16 mouse cellular contexts compared by ENCODE assay signal in the genomic region with DNA sequence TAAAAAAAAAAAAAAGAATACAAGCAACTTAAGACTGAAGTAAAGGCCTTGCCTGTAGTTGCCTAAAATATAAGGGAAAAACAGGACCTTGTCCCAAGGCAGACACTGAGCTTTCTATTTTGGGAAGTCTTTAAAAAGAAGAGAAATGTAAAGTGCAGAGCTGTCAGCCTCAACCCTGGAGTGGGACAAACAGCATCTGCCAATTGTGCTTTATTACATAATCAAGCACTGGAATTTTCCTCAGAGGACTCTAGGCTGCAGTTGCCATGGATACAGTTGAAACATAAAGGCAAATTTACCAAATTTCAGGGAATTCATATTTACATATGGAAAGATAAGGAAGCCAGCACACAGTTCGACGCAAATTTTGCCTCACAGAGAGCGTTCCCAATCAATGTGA.
DNase-seq lines count a peak whose midpoint lies in the region; ATAC-seq and TF ChIP-seq lines count a peak whose summit lies in the region.
"Had no signal": no experiment of that assay in that cellular context is flagged by ENCODE, and none has a peak within 500 bp of the region (broad histone marks: within the 10 kb centered on the region; RNA-seq: fewer than 3 reads in every experiment).

No protein-coding gene starts in this region.

- no peak for ATAC-seq in hindbrain, postnatal 0 days
- ATAC-seq in midbrain, postnatal 0 days (ENCODE audit: low FRiP score) = no peak
- ATAC-seq: CD4-positive, CD25-positive, alpha-beta regulatory T cell, adult 4 months had no signal

- no peak overlapping the region for H3K9ac ChIP-seq in hindbrain, postnatal 0 days (replicated peaks; ENCODE audit: low read length)
- no peak overlapping the region for H3K9ac ChIP-seq in midbrain, postnatal 0 days (replicated peaks; ENCODE audit: low read length, poor library complexity, severe bottlenecking)
- H3K9ac ChIP-seq: kidney, embryonic 15.5 days; liver, embryonic 13.5 days had no signal

- no peak overlapping the region for H3K4me3 ChIP-seq in hindbrain, postnatal 0 days (ENCODE audit: low read length)
- no peak overlapping the region for H3K4me3 ChIP-seq in hindbrain, embryonic 10.5 days
- H3K4me3 ChIP-seq in midbrain, postnatal 0 days (ENCODE audit: low read depth, low read length) = no peak overlapping the region
- H3K4me3 ChIP-seq in midbrain, embryonic 10.5 days = no peak overlapping the region
- no peak overlapping the region for H3K4me3 ChIP-seq in thymus, adult 2 months (ENCODE audit: control insufficient read depth, insufficient read depth, low read length)
- H3K4me3 ChIP-seq: kidney, embryonic 15.5 days; liver, embryonic 13.5 days had no signal

- no peaks in the 10 kb centered on the region for H3K4me1 ChIP-seq in hindbrain, postnatal 0 days (ENCODE audit: insufficient read depth, low read length)
- no peaks in the 10 kb centered on the region for H3K4me1 ChIP-seq in hindbrain, embryonic 10.5 days (replicated peaks)
- no peaks in the 10 kb centered on the region for H3K4me1 ChIP-seq in midbrain, postnatal 0 days (ENCODE audit: insufficient read depth, low read length)
- H3K4me1 ChIP-seq in midbrain, embryonic 10.5 days = no peaks in the 10 kb centered on the region
- no peaks in the 10 kb centered on the region for H3K4me1 ChIP-seq in thymus, adult 2 months (replicated peaks; ENCODE audit: control insufficient read depth, insufficient read depth, low read length)
- H3K4me1 ChIP-seq: kidney, embryonic 15.5 days; liver, embryonic 13.5 days had no signal

- H3K36me3 ChIP-seq in hindbrain, postnatal 0 days (ENCODE audit: insufficient read depth, low read length) = no peaks in the 10 kb centered on the region
- H3K36me3 ChIP-seq in hindbrain, embryonic 10.5 days = no peaks in the 10 kb centered on the region
- H3K36me3 ChIP-seq in midbrain, postnatal 0 days (ENCODE audit: insufficient read depth, low read length) = no peaks in the 10 kb centered on the region
- H3K36me3 ChIP-seq in midbrain, embryonic 10.5 days = no peaks in the 10 kb centered on the region
- no peaks in the 10 kb centered on the region for H3K36me3 ChIP-seq in thymus, adult 2 months (ENCODE audit: control insufficient read depth, insufficient read depth, low read length)
- H3K36me3 ChIP-seq: kidney, embryonic 15.5 days; liver, embryonic 13.5 days had no signal

- no peak for TF ChIP-seq CTCF in hindbrain, postnatal 0 days (IDR thresholded peaks at IDR 0.05; ENCODE audit: low read depth)
- no peak for TF ChIP-seq CTCF in midbrain, postnatal 0 days (IDR thresholded peaks at IDR 0.05)
- TF ChIP-seq CTCF in thymus, adult 2 months (IDR thresholded peaks at IDR 0.05; ENCODE audit: borderline replicate concordance, control insufficient read depth, extremely low read depth, insufficient read depth, low read length, poor library complexity) = no peak

- no peak for TF ChIP-seq POLR2A in thymus, adult 2 months (IDR thresholded peaks at IDR 0.05; ENCODE audit: control insufficient read depth, extremely low read depth, insufficient read depth, low read length, poor library complexity)

- H3K4me2 ChIP-seq in hindbrain, postnatal 0 days (ENCODE audit: low read depth, low read length) = no peak overlapping the region
- no peak overlapping the region for H3K4me2 ChIP-seq in midbrain, postnatal 0 days (ENCODE audit: low read depth, low read length, poor library complexity, severe bottlenecking)
- H3K4me2 ChIP-seq: kidney, embryonic 15.5 days; liver, embryonic 13.5 days had no signal

- H3K27ac ChIP-seq in hindbrain, postnatal 0 days = no peak overlapping the region
- H3K27ac ChIP-seq in hindbrain, embryonic 10.5 days = no peak overlapping the region
- no peak overlapping the region for H3K27ac ChIP-seq in midbrain, postnatal 0 days (ENCODE audit: low read depth, low read length)
- H3K27ac ChIP-seq in midbrain, embryonic 10.5 days (replicated peaks) = no peak overlapping the region
- no peak overlapping the region for H3K27ac ChIP-seq in thymus, adult 2 months (ENCODE audit: control insufficient read depth, insufficient read depth, low read length)
- H3K27ac ChIP-seq: kidney, embryonic 15.5 days; liver, embryonic 13.5 days had no signal

- peak; percentile 17 for DNase-seq in hindbrain, postnatal 0 days (ENCODE audit: low spot score)
- no peak for DNase-seq in hindbrain, embryonic 10.5 days (ENCODE audit: low spot score)
- DNase-seq in midbrain, postnatal 0 days (ENCODE audit: low spot score) = peak; percentile 17
- no peak for DNase-seq in midbrain, embryonic 10.5 days (ENCODE audit: low spot score)
- peak; percentile 38 to 48 for DNase-seq in left cerebral cortex, adult 18-20 months (ENCODE audit: low spot score in 2 of 2)
- peak; percentile 20 to 58 for DNase-seq in right cerebral cortex, postnatal 36 days (ENCODE audit: low spot score in 2 of 2)
- DNase-seq in gastrocnemius, postnatal 25 days = no peak
- no peak for DNase-seq in thymus, adult 2 months
- DNase-seq: adrenal gland, postnatal 36 days; cerebellum, adult 11-12 months; heart, adult 18-20 months; heart, postnatal 10 days; liver, embryonic 13.5 days; thymus, postnatal 25 days had no signal

- 75% methylated on average over 3 of the region's 3 CpGs for WGBS in hindbrain, postnatal 0 days
- 92% methylated on average over 3 of the region's 3 CpGs for WGBS in hindbrain, embryonic 10.5 days
- WGBS in midbrain, postnatal 0 days = 62% methylated on average over 3 of the region's 3 CpGs
- WGBS in midbrain, embryonic 10.5 days = 92% methylated on average over 3 of the region's 3 CpGs
- 95% methylated on average over 3 of the region's 3 CpGs for WGBS in thymus, adult 2 months

- no peaks in the 10 kb centered on the region for H3K27me3 ChIP-seq in hindbrain, postnatal 0 days (ENCODE audit: insufficient read depth, low read length)
- no peaks in the 10 kb centered on the region for H3K27me3 ChIP-seq in hindbrain, embryonic 10.5 days (ENCODE audit: insufficient read depth, poor library complexity, severe bottlenecking)
- H3K27me3 ChIP-seq in midbrain, postnatal 0 days (ENCODE audit: insufficient read depth, low read length) = no peaks in the 10 kb centered on the region
- no peaks in the 10 kb centered on the region for H3K27me3 ChIP-seq in midbrain, embryonic 10.5 days (ENCODE audit: low read depth, poor library complexity, severe bottlenecking)
- H3K27me3 ChIP-seq in thymus, adult 2 months (ENCODE audit: control insufficient read depth, insufficient read depth, low read length) = no peaks in the 10 kb centered on the region
- H3K27me3 ChIP-seq: kidney, embryonic 15.5 days; liver, embryonic 13.5 days had no signal

- H3K9me3 ChIP-seq in hindbrain, postnatal 0 days (ENCODE audit: low read length) = no peaks in the 10 kb centered on the region
- no peaks in the 10 kb centered on the region for H3K9me3 ChIP-seq in hindbrain, embryonic 10.5 days
- no peaks in the 10 kb centered on the region for H3K9me3 ChIP-seq in midbrain, postnatal 0 days (ENCODE audit: low read length)
- H3K9me3 ChIP-seq in midbrain, embryonic 10.5 days (replicated peaks) = no peaks in the 10 kb centered on the region
- H3K9me3 ChIP-seq: kidney, embryonic 15.5 days; liver, embryonic 13.5 days had no signal

Comparison
In these comparisons a context has a peak if more than half of its experiments do, and no peak if none do; other contexts are left out.
1. DNase-seq: peak in hindbrain, postnatal 0 days (single experiment), midbrain, postnatal 0 days (single experiment), left cerebral cortex, adult 18-20 months (2 of 2) and right cerebral cortex, postnatal 36 days (2 of 2); none in hindbrain, embryonic 10.5 days (single experiment), midbrain, embryonic 10.5 days (single experiment), gastrocnemius, postnatal 25 days (single experiment) and thymus, adult 2 months (single experiment).